Mouse (Mus musculus): Measurements from ENCODE around the gene Dchs1. TPM values are rescaled to one million over a fixed set of nuclear protein-coding genes. Genes with fewer than 3 reads are reported as not detected.
A peak's percentile ranks its signal among the peaks of the same experiment; 100 is the strongest.

Dchs1 gene
- polyA plus RNA-seq, 1 experiment from 2014 or later: 21.0 TPM

DNA sequence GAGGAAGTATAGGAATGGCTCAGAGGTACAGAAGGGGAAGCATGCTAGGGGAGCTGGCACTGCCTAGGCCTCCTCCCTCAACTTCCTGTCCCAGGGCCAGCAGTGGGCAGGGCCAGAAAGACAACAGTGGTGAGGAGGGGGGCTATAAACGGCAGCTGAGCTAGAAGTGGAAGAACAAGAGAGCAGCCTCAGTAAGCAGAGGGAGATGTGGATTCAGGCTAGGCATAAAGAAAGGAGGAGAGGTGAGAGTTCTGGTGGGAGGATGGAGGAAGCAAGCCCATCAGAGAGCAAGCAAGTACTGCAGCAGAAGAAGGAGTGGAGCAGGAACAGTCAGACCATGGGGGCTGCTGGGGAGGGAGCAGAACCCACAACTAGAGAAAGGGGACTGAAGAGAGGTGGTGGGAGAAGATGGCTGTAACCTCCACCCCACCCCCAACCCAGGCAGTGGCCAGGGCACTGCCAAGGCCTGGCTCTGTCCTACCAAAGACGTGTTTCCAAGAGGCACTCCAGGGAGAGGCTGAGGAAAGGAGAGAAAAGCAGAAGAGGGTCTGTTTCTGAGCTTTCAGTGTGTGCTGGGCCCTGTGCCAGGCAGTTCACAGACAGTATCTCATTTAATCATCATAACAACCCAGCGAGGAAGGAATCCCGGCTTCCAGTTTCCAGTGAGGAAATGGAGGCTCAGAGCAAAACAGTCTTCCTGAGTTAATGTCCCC lies 8.7 kb downstream of the Dchs1 start:
- peaks cover 47% of the 10 kb centered on the region for H3K36me3 ChIP-seq
- peak overlapping the region; percentile 66 for H3K4me2 ChIP-seq
- peak overlapping the region; percentile 43 for H3K4me3 ChIP-seq
- H3K9me3 ChIP-seq: no peaks in the 10 kb centered on the region
- 12% methylated on average over 4 of the region's 4 CpGs for WGBS
- peak; percentile 91 for ATAC-seq (ENCODE audit: insufficient number of reproducible peaks, insufficient read depth, low FRiP score, low TSS enrichment, low read depth)
- H3K9ac ChIP-seq: peak overlapping the region; percentile 66
- peaks cover 83% of the 10 kb centered on the region for H3K4me1 ChIP-seq
- no peaks in the 10 kb centered on the region for H3K27me3 ChIP-seq
- H3K27ac ChIP-seq: peak overlapping the region; percentile 98

DNA sequence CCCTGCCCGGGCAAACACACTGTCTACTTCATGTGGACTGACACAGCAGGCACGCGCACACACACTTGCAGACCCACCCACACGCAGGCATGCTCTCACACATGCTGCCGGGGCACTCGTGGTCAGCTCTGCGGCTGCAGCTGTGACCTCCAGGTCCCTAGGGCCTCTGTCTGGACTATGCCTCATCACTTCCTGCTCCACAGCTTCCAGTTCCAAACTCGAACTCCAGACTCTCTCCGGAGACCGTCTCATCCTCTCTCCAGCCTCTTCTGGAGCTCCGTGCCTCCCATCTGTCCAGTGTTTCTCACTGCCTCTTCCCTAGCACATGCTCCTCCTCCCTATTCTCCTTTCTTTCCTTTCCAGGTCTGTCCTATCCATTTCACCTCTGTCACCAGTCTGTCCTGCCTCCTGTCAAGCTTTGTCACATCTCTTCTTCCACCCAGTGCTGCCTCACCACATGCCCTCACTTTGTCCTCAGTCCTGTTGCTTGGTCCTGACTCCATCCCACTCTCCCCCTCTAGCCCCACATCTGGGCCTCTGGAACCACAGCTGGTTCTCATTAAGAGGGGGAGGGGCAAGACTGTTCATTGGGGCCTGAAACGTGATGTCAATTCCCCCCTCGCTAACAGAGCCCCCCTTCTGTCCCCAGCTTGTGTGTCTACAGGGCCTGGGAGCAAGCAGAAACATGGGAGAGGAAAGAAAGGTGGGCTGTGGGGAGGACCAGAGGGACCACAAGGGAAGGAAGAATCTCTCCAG lies 9.5 kb downstream of the Dchs1 start:
- WGBS: 18% methylated on average over 13 of the region's 13 CpGs
- Histone ChIP-seq H3K4me1 (peaks cover 81% of the 10 kb centered on the region), H3K27ac (peak overlapping the region; percentile 98), H3K27me3 (no peaks in the 10 kb centered on the region), H3K4me3 (peak overlapping the region; percentile 43), H3K9me3 (no peaks in the 10 kb centered on the region), H3K9ac (peak overlapping the region; percentile 66), H3K4me2 (peak overlapping the region; percentile 66), H3K36me3 (peaks cover 50% of the 10 kb centered on the region)
- ATAC-seq (ENCODE audit: insufficient number of reproducible peaks, insufficient read depth, low FRiP score, low TSS enrichment, low read depth): peak; percentile 88

DNA sequence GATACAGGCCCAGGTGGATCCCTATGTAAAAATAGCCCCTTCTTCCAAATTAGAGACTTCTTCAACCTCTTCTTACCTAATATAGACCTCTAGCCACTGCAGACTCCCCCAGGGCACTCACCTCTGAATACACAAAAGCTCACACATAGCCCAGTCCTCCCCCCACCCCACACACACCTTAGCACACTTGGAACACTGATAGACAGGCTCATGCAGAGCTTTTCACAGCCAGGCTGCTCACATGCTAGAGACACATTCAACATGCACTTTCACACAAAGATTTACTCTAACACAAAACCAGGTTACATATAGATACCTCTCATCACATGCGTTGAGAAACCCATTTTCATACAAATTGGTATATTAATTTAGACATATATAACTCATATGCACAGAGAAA lies 10.1 kb downstream of the Dchs1 start:
- peaks cover 78% of the 10 kb centered on the region for H3K4me1 ChIP-seq

DNA sequence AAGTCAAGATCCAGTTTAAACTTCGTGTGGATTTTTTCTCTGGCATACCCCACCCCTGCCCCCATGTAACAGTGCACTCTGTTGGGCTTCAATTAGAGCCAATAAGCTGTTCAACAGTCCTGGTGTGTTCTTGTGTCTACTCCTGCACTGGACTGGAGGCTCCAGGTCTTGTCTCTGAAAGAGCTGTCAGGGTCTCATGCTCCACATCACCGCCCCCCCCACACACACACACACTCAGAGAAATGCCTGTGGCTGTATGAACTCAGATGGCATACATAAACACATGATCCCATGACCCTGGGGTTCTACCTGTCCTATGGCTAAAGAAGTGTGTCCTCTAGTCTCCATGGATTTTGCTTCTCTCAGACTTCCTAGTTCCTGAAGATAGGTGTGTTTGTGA lies 11.4 kb downstream of the Dchs1 start:
- H3K9ac ChIP-seq: no peak overlapping the region
- H3K9me3 ChIP-seq: no peaks in the 10 kb centered on the region
- peaks cover 53% of the 10 kb centered on the region for H3K36me3 ChIP-seq
- no peaks in the 10 kb centered on the region for H3K27me3 ChIP-seq
- WGBS: 76% methylated on average over 2 of the region's 2 CpGs
- no peak overlapping the region for H3K27ac ChIP-seq
- no peak overlapping the region for H3K4me3 ChIP-seq
- ATAC-seq (ENCODE audit: insufficient number of reproducible peaks, insufficient read depth, low FRiP score, low TSS enrichment, low read depth): no peak
- H3K4me2 ChIP-seq: no peak overlapping the region
- peaks cover 84% of the 10 kb centered on the region for H3K4me1 ChIP-seq

More for the DNA sequence above, 10.1 kb downstream of the Dchs1 start:
- peaks cover 53% of the 10 kb centered on the region for H3K36me3 ChIP-seq
- H3K27me3 ChIP-seq: no peaks in the 10 kb centered on the region
- no peak for ATAC-seq (ENCODE audit: insufficient number of reproducible peaks, insufficient read depth, low FRiP score, low TSS enrichment, low read depth)
- peak overlapping the region; percentile 66 for H3K9ac ChIP-seq
- peak overlapping the region; percentile 43 for H3K4me3 ChIP-seq
- peak overlapping the region; percentile 98 for H3K27ac ChIP-seq
- H3K9me3 ChIP-seq: no peaks in the 10 kb centered on the region
- 79% methylated on average over 1 of the region's 1 CpGs for WGBS
- peak overlapping the region; percentile 66 for H3K4me2 ChIP-seq

DNA sequence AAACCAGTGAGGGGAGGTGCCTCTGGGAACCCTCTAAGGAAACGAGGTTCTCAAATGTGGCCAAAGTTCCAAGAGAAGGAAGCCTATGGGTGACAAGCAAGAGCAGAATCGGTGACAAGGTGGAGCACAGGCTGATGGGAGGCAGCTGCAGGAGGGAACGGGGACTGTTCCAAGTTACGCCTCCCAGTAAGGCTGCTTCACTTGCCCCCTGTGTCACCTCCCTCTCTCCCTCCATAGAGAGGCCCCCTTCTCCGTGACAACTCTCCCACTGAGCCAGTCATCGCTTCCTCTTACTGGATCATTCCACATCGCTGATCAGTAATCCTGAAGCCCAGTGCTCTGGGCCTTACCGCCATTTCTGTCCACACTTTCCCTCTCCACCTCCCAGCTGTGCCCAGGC lies 12.8 kb downstream of the Dchs1 start:
- H3K27ac ChIP-seq: no peak overlapping the region
- H3K4me2 ChIP-seq: no peak overlapping the region
- peaks cover 54% of the 10 kb centered on the region for H3K36me3 ChIP-seq
- no peaks in the 10 kb centered on the region for H3K9me3 ChIP-seq
- no peaks in the 10 kb centered on the region for H3K27me3 ChIP-seq
- no peak for ATAC-seq (ENCODE audit: insufficient number of reproducible peaks, insufficient read depth, low FRiP score, low TSS enrichment, low read depth)
- no peak overlapping the region for H3K9ac ChIP-seq
- peaks cover 76% of the 10 kb centered on the region for H3K4me1 ChIP-seq
- H3K4me3 ChIP-seq: no peak overlapping the region
- 62% methylated on average over 8 of the region's 8 CpGs for WGBS

DNA sequence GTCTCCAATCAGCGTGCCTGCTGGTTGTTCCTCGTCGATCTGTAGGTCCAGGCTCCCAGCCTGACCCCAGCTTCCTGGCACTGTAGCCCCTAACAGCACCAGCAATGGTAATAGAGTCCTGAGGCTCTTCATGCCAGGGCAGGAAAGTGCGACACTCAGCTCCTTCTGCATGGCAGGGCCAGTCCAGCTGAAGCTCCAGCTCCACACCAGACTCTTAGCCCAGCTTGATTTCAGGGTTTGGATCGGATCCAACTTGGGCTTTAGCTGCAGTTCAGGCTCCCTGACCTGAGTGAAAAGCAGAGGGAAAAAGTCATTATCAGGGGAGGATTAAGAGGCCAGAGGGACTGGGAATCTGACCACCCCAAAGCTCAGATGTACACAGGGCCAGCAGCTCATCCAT lies 14.4 kb downstream of the Dchs1 start:
- peaks cover 64% of the 10 kb centered on the region for H3K36me3 ChIP-seq
- H3K4me1 ChIP-seq: peaks cover 70% of the 10 kb centered on the region

DNA sequence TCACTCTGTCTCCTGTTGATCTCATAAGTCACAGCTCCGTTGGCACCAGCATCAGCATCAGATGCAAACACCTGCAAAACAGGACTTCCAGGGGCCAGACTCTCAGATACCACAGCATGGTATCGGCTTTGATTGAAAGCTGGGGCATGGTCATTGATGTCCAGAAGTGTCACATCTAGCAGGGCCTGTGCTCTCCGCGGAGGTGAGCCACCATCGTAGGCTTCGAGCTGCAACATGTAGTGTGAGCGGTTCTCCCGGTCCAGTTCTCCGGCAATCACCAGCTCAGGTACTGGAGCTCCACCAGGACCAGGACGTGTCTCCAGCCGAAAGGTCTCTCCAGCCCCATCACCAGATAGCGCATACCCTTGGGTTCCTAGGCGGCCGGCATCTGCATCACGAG lies 15.1 kb downstream of the Dchs1 start:
- Histone ChIP-seq H3K9me3 (no peaks in the 10 kb centered on the region), H3K4me3 (no peak overlapping the region), H3K36me3 (peaks cover 71% of the 10 kb centered on the region), H3K4me1 (peaks cover 69% of the 10 kb centered on the region), H3K27ac (no peak overlapping the region), H3K9ac (no peak overlapping the region), H3K4me2 (no peak overlapping the region), H3K27me3 (no peaks in the 10 kb centered on the region)
- 96% methylated on average over 15 of the region's 15 CpGs for WGBS
- no peak for ATAC-seq (ENCODE audit: insufficient number of reproducible peaks, insufficient read depth, low FRiP score, low TSS enrichment, low read depth)

More for the DNA sequence above, 14.4 kb downstream of the Dchs1 start:
- Histone ChIP-seq H3K9ac (no peak overlapping the region), H3K4me2 (no peak overlapping the region), H3K27ac (no peak overlapping the region), H3K27me3 (no peaks in the 10 kb centered on the region), H3K9me3 (no peaks in the 10 kb centered on the region), H3K4me3 (no peak overlapping the region)
- WGBS: 69% methylated on average over 5 of the region's 5 CpGs
- no peak for ATAC-seq (ENCODE audit: insufficient number of reproducible peaks, insufficient read depth, low FRiP score, low TSS enrichment, low read depth)

DNA sequence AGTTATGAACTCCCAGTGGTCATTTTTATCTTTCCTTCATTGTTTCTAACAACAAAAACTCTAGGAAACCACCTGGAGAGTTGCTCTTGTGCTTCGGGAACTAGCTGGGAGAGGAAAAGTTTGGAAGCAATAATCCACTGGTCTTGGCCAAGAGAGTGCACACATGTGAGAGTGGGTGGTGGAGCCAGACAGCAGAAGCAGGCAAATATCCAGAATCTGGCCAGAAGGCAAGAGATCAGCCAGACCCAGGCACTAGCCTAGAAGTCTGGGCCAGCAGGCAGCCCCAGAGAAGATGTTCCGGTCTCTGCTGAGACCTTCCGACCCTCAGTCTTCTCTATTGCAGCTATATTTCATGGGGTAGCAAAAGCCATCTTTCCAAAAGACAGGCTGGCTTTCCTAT lies 17.5 kb downstream of the Dchs1 start:
- peaks cover 47% of the 10 kb centered on the region for H3K4me1 ChIP-seq
- no peak for ATAC-seq (ENCODE audit: insufficient number of reproducible peaks, insufficient read depth, low FRiP score, low TSS enrichment, low read depth)
- no peak overlapping the region for H3K9ac ChIP-seq
- no peak overlapping the region for H3K27ac ChIP-seq
- WGBS: 85% methylated on average over 3 of the region's 3 CpGs
- no peak overlapping the region for H3K4me2 ChIP-seq
- no peak overlapping the region for H3K4me3 ChIP-seq
- no peaks in the 10 kb centered on the region for H3K27me3 ChIP-seq
- peaks cover 78% of the 10 kb centered on the region for H3K36me3 ChIP-seq
- no peaks in the 10 kb centered on the region for H3K9me3 ChIP-seq

DNA sequence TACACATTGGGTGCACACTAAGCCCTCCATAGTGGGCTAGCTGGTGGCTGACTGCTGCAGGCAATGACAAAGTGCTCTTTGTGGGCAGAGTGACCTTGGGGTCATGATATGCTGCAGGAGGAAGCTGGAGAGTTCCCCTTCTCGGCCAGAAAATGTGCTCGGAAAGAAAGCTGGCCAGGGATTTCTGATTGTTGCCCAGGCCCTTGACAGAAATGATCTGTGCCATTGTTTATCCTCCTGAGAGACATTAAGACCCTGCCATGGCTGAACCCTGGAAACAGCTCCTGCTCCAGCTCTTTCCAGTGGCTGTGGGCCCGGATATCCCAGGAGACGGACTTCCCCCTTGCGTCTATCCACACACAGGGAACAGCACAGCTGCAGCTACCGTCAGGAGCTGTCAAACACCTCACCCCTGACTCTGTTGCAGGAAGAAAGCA lies 19.7 kb downstream of the Dchs1 start:
- 26% methylated on average over 6 of the region's 6 CpGs for WGBS
- Histone ChIP-seq H3K4me3 (no peak overlapping the region), H3K9ac (no peak overlapping the region), H3K27me3 (no peaks in the 10 kb centered on the region; the same call in 1 of the 2 replicates), H3K9me3 (no peaks in the 10 kb centered on the region), H3K4me2 (no peak overlapping the region), H3K36me3 (peaks cover 88% of the 10 kb centered on the region), H3K27ac (peak overlapping the region; percentile 34; the same call in 1 of the 2 replicates), H3K4me1 (peaks cover 30% of the 10 kb centered on the region; the same call in 1 of the 2 replicates)
- ATAC-seq (ENCODE audit: insufficient number of reproducible peaks, insufficient read depth, low FRiP score, low TSS enrichment, low read depth): no peak

DNA sequence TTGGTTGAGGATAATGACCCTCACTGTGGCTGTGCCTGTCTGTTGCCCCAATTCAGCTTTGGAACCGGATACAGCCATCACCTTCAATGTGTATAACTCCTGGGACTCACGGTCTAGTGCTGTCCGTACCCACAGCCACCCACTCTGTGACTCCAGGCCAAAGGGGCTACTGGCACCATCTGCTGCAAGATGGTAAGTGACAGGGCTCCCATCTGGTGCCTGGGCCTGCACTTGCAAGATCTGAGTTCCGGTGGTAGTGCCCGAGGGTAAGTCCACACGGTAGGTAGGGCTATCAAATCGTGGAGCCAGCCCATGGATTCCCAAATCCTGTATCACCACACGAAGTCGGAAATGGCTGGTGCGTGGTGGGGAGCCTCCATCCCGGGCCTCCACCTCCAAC lies 23.1 kb downstream of the Dchs1 start:
- H3K27me3 ChIP-seq: no peaks in the 10 kb centered on the region; the same call in 1 of the 2 replicates
- H3K4me1 ChIP-seq: peaks cover 17% of the 10 kb centered on the region; the same call in 1 of the 2 replicates
- peaks cover 81% of the 10 kb centered on the region for H3K36me3 ChIP-seq
- H3K4me3 ChIP-seq: no peak overlapping the region
- no peak overlapping the region for H3K4me2 ChIP-seq
- no peak overlapping the region for H3K27ac ChIP-seq
- no peak for ATAC-seq (ENCODE audit: insufficient number of reproducible peaks, insufficient read depth, low FRiP score, low TSS enrichment, low read depth)
- no peaks in the 10 kb centered on the region for H3K9me3 ChIP-seq
- WGBS: 91% methylated on average over 11 of the region's 11 CpGs
- no peak overlapping the region for H3K9ac ChIP-seq

DNA sequence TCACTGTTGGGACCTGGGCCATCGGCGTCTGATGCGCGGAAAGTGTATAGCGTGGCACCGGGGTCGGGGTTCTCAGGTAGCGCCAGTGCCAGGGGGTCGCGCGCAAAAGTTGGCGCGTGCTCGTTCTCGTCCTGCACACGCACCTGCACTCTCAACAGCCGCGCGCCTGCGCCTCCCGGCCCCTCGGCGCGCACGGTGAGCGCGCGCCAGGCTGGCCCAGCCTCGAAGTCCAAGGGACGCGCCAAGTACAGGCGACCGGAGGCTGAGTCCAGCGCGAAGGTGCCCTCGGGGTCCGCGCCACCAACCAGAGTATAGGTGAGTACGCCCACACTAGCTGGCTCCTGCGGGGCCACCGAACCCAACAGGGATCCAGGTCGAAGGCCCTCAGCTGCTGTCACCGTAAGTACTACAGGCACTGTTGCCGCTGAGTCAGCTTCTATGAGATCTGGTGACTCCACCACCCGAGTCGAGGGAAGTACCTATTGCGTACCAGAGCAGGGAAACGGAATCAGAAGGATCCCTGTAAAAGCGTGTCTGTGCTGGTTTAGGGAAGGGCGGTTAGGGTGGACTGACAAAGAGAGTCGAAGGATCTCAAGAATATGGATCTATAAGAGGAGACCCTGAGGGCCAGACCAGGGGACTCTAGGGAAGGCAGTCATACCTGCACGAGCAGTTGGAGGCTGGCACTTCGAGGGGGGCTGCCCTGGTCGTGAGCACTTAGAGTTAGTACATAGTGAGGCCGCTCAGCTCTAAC lies 24.8 kb downstream of the Dchs1 start:
- ATAC-seq (ENCODE audit: insufficient number of reproducible peaks, insufficient read depth, low FRiP score, low TSS enrichment, low read depth): no peak
- peaks cover 85% of the 10 kb centered on the region for H3K36me3 ChIP-seq
- WGBS: 31% methylated on average over 55 of the region's 55 CpGs

More for the DNA sequence above, 24.8 kb downstream of the Dchs1 start:
- no peak overlapping the region for H3K27ac ChIP-seq
- peak overlapping the region; percentile 27; the same call in 1 of the 2 replicates for H3K9ac ChIP-seq
- H3K27me3 ChIP-seq: no peaks in the 10 kb centered on the region; the same call in 1 of the 2 replicates
- no peaks in the 10 kb centered on the region for H3K9me3 ChIP-seq
- H3K4me1 ChIP-seq: peaks cover 3% of the 10 kb centered on the region; the same call in 1 of the 2 replicates
- peak overlapping the region; percentile 16; the same call in 1 of the 2 replicates for H3K4me3 ChIP-seq
- peak overlapping the region; percentile 37 for H3K4me2 ChIP-seq
